Mouse (Mus musculus): Measurements from ENCODE around the gene Faap24. TPM values are rescaled to one million over a fixed set of nuclear protein-coding genes. Genes with fewer than 3 reads are reported as not detected.
A peak's percentile ranks its signal among the peaks of the same experiment; 100 is the strongest.

The Faap24 gene
- 16.9 and 17.8 TPM in 2 replicates for polyA plus RNA-seq (2015; fragmentation: Nextera tagmentation; extraction: Ambion mirVana)

GRCm38 (mm10) chr7:35396542-35397168, at the start of gene Faap24, which contains the start of gene Cep89:
Gene Faap24 (minus strand): TSS chr7:35396836.
Gene Cep89 (plus strand): TSS chr7:35397035.
- Histone ChIP-seq H3K27me3 (ENCODE audit: insufficient read depth, low read length) (no peaks in the 10 kb centered on the region), H3K9ac (replicated peaks; ENCODE audit: low read length) (peak within 1 kb of the TSS; percentile 68), H3K4me1 (ENCODE audit: insufficient read depth, low read length) (peaks cover 17% of the 10 kb centered on the region), H3K36me3 (ENCODE audit: insufficient read depth, low read length) (peaks cover 39% of the 10 kb centered on the region), H3K4me2 (replicated peaks; ENCODE audit: low read depth, low read length) (peak within 1 kb of the TSS; percentile 78), H3K4me3 (ENCODE audit: low read length) (peak within 1 kb of the TSS; percentile 70), H3K27ac (ENCODE audit: low read length) (0 out of 2 replicates have a peak within 1 kb of the TSS, but pooled peaks have one; percentile 39), H3K9me3 (ENCODE audit: low read length) (no peaks in the 10 kb centered on the region)
- under 1% methylated on average over 28 of the region's 28 CpGs for WGBS
- peak; percentile 96 for ATAC-seq (ENCODE audit: low FRiP score, low TSS enrichment)

- Histone ChIP-seq H3K36me3 (ENCODE audit: insufficient read depth, low read length) (peaks cover 61% of the 10 kb centered on the region), H3K4me2 (replicated peaks; ENCODE audit: low read depth, low read length) (no peak overlapping the region), H3K4me1 (ENCODE audit: insufficient read depth, low read length) (no peaks in the 10 kb centered on the region), H3K9ac (replicated peaks; ENCODE audit: low read length) (no peak overlapping the region), H3K27me3 (ENCODE audit: insufficient read depth, low read length) (no peaks in the 10 kb centered on the region), H3K9me3 (ENCODE audit: low read length) (no peaks in the 10 kb centered on the region), H3K27ac (ENCODE audit: low read length) (no peak overlapping the region), H3K4me3 (ENCODE audit: low read length) (no peak overlapping the region)
- ATAC-seq (ENCODE audit: low FRiP score, low TSS enrichment): no peak
- 88% methylated on average over 9 of the region's 9 CpGs for WGBS
Observed at GRCm38 (mm10) chr7:35435266-35435665, 38.6 kb upstream of the Faap24 start.

DNA sequence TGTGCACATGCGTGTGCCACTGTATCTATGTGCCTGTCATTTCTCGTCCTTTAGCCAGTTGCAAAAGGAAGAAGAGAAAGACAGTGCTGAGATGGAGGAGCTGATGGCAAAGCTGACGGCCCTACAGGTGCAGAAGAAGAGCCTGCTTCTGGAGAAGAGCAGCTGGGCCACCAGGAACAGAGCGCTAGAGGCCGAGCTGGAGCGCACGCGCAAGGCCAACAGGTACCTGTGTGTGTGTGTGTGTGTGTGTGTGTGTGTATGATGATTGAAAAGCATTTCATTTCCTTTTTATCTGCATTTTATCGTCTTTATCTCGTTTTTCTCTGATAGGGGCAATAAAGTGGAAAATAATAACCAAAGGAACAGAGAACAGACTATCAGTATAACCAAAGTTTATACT, 31.5 kb upstream of the Faap24 start:
- ATAC-seq (ENCODE audit: low FRiP score, low TSS enrichment): no peak
- H3K9ac ChIP-seq (replicated peaks; ENCODE audit: low read length): no peak overlapping the region
- H3K9me3 ChIP-seq (ENCODE audit: low read length): no peaks in the 10 kb centered on the region
- H3K27ac ChIP-seq (ENCODE audit: low read length): no peak overlapping the region
- H3K36me3 ChIP-seq (ENCODE audit: insufficient read depth, low read length): peaks cover 67% of the 10 kb centered on the region
- H3K4me3 ChIP-seq (ENCODE audit: low read length): no peak overlapping the region
- 96% methylated on average over 10 of the region's 10 CpGs for WGBS
- H3K4me2 ChIP-seq (replicated peaks; ENCODE audit: low read depth, low read length): no peak overlapping the region
- no peaks in the 10 kb centered on the region for H3K27me3 ChIP-seq (ENCODE audit: insufficient read depth, low read length)
- H3K4me1 ChIP-seq (ENCODE audit: insufficient read depth, low read length): no peaks in the 10 kb centered on the region

DNA sequence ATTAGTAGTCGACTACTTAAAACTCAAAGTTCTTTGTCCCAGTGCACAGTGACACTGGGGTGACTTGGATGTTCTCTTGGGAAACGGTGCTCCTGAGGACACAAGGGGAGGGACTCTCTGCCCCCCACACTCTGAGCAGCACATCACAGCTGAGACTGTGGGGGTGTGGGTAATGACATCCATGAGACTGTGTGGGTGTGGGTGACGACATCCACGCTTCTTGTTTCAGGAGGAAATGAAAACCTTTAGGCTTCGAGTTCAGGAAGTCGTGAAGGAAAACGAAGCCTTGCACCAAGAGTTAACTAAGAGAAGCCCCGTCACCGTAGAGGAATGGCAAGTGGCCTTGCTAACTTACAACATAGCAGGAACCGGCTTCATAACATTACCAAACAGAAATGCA, 26.4 kb upstream of the Faap24 start:
- Histone ChIP-seq H3K4me3 (ENCODE audit: low read length) (no peak overlapping the region), H3K9me3 (ENCODE audit: low read length) (no peaks in the 10 kb centered on the region), H3K4me2 (replicated peaks; ENCODE audit: low read depth, low read length) (no peak overlapping the region), H3K36me3 (ENCODE audit: insufficient read depth, low read length) (peaks cover 66% of the 10 kb centered on the region), H3K4me1 (ENCODE audit: insufficient read depth, low read length) (no peaks in the 10 kb centered on the region), H3K9ac (replicated peaks; ENCODE audit: low read length) (no peak overlapping the region), H3K27ac (ENCODE audit: low read length) (no peak overlapping the region), H3K27me3 (ENCODE audit: insufficient read depth, low read length) (no peaks in the 10 kb centered on the region)
- ATAC-seq (ENCODE audit: low FRiP score, low TSS enrichment): no peak
- WGBS: 82% methylated on average over 10 of the region's 10 CpGs

DNA sequence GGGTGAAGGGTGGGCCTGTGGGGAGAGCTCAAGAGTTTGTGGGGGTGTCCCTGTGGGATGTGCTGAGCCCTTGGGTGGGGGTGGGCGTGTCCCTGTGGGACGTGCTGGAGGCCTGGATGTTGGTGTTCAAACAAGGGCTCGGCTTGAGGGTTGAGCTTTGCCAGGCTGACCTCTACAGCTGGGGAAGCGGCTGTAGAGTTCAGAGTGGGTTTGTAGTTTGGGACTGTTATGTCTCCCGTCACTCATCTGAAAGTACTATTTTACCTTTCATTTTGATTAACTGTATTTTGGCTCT, 20.0 kb upstream of the Faap24 start:
- no peaks in the 10 kb centered on the region for H3K9me3 ChIP-seq (ENCODE audit: low read length)
- no peaks in the 10 kb centered on the region for H3K27me3 ChIP-seq (ENCODE audit: insufficient read depth, low read length)
- no peak overlapping the region for H3K9ac ChIP-seq (replicated peaks; ENCODE audit: low read length)
- H3K4me3 ChIP-seq (ENCODE audit: low read length): no peak overlapping the region
- H3K4me1 ChIP-seq (ENCODE audit: insufficient read depth, low read length): no peaks in the 10 kb centered on the region
- H3K36me3 ChIP-seq (ENCODE audit: insufficient read depth, low read length): peaks cover 41% of the 10 kb centered on the region
- WGBS: 85% methylated on average over 5 of the region's 5 CpGs
- ATAC-seq (ENCODE audit: low FRiP score, low TSS enrichment): 0 out of 2 replicates have a peak, but pooled peaks have one; percentile 44
- H3K4me2 ChIP-seq (replicated peaks; ENCODE audit: low read depth, low read length): no peak overlapping the region
- peak overlapping the region; percentile 65 for H3K27ac ChIP-seq (ENCODE audit: low read length)

DNA sequence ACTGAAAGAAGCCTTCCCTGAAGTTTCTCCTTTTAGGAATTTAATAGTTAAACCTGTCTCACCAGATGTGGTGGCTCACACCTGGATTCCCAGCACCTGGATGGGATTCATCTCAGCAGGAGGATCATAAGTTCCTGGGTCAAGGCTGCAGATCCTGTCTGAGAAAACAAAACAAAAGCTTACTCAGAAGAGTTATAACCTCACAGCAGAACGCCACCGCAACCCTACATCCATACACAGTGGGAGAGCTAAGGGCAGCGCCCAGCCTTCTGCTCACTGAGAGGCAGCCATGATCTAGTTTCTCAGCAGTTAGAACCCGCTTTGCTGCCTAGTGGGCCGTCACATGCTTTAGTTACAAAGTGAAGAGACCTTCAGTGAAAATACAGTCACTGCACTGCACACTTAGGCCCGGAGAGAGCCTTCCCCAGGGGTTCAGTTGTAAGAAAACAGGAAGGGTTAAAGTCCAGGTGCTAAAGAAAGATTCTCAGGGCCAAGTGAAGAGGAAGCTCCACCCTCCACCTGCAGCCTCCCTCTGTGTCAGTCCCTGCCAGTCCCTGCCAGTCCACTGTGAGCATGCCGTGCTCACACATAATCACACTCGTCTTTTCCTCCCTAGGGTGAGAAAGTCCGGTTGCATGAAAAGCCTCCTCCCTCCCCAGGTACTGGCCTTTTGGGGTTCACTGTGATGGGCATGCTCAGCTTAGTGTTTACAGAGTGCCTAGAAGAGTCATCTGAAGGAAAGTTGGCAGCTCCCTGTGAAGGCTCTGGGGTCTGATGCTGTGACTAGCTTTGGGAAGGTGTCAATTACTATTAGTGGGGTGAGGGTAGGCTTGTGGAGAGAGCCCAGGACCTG, 19.4 kb upstream of the Faap24 start:
- peak; percentile 84 for ATAC-seq (ENCODE audit: low FRiP score, low TSS enrichment)
- Histone ChIP-seq H3K27ac (ENCODE audit: low read length) (peak overlapping the region; percentile 65), H3K4me3 (ENCODE audit: low read length) (no peak overlapping the region), H3K36me3 (ENCODE audit: insufficient read depth, low read length) (peaks cover 38% of the 10 kb centered on the region), H3K9ac (replicated peaks; ENCODE audit: low read length) (no peak overlapping the region), H3K27me3 (ENCODE audit: insufficient read depth, low read length) (no peaks in the 10 kb centered on the region), H3K4me2 (replicated peaks; ENCODE audit: low read depth, low read length) (no peak overlapping the region), H3K9me3 (ENCODE audit: low read length) (no peaks in the 10 kb centered on the region), H3K4me1 (ENCODE audit: insufficient read depth, low read length) (no peaks in the 10 kb centered on the region)
- WGBS: 55% methylated on average over 9 of the region's 9 CpGs

GRCm38 (mm10) chr7:35415226-35415625, 18.6 kb upstream of the Faap24 start:
- H3K9me3 ChIP-seq (ENCODE audit: low read length): no peaks in the 10 kb centered on the region
- no peaks in the 10 kb centered on the region for H3K27me3 ChIP-seq (ENCODE audit: insufficient read depth, low read length)
- WGBS: 66% methylated on average over 5 of the region's 5 CpGs
- no peak for ATAC-seq (ENCODE audit: low FRiP score, low TSS enrichment)
- peaks cover 38% of the 10 kb centered on the region for H3K36me3 ChIP-seq (ENCODE audit: insufficient read depth, low read length)
- H3K4me2 ChIP-seq (replicated peaks; ENCODE audit: low read depth, low read length): no peak overlapping the region
- H3K9ac ChIP-seq (replicated peaks; ENCODE audit: low read length): no peak overlapping the region
- no peak overlapping the region for H3K4me3 ChIP-seq (ENCODE audit: low read length)
- no peaks in the 10 kb centered on the region for H3K4me1 ChIP-seq (ENCODE audit: insufficient read depth, low read length)
- peak overlapping the region; percentile 56; the same call in 1 of the 2 replicates for H3K27ac ChIP-seq (ENCODE audit: low read length)

GRCm38 (mm10) chr7:35401169-35401568, 4.5 kb upstream of the Faap24 start:
- H3K27me3 ChIP-seq (ENCODE audit: insufficient read depth, low read length): no peaks in the 10 kb centered on the region
- no peak overlapping the region for H3K4me3 ChIP-seq (ENCODE audit: low read length)
- H3K9me3 ChIP-seq (ENCODE audit: low read length): no peaks in the 10 kb centered on the region
- no peak for ATAC-seq (ENCODE audit: low FRiP score, low TSS enrichment)
- no peak overlapping the region for H3K27ac ChIP-seq (ENCODE audit: low read length)
- H3K36me3 ChIP-seq (ENCODE audit: insufficient read depth, low read length): peaks cover 69% of the 10 kb centered on the region
- H3K9ac ChIP-seq (replicated peaks; ENCODE audit: low read length): no peak overlapping the region
- WGBS: 86% methylated on average over 4 of the region's 4 CpGs
- peaks cover 10% of the 10 kb centered on the region for H3K4me1 ChIP-seq (ENCODE audit: insufficient read depth, low read length)
- no peak overlapping the region for H3K4me2 ChIP-seq (replicated peaks; ENCODE audit: low read depth, low read length)

- H3K27ac ChIP-seq (ENCODE audit: low read length): no peak overlapping the region
- no peaks in the 10 kb centered on the region for H3K9me3 ChIP-seq (ENCODE audit: low read length)
- ATAC-seq (ENCODE audit: low FRiP score, low TSS enrichment): peak; percentile 5; the same call in 1 of the 2 replicates
- WGBS: 14% methylated on average over 17 of the region's 17 CpGs
- H3K27me3 ChIP-seq (ENCODE audit: insufficient read depth, low read length): no peaks in the 10 kb centered on the region
- peaks cover 32% of the 10 kb centered on the region for H3K36me3 ChIP-seq (ENCODE audit: insufficient read depth, low read length)
- H3K4me2 ChIP-seq (replicated peaks; ENCODE audit: low read depth, low read length): peak overlapping the region; percentile 58
- H3K4me3 ChIP-seq (ENCODE audit: low read length): peak overlapping the region; percentile 70
- H3K9ac ChIP-seq (replicated peaks; ENCODE audit: low read length): peak overlapping the region; percentile 67
- H3K4me1 ChIP-seq (ENCODE audit: insufficient read depth, low read length): peaks cover 17% of the 10 kb centered on the region
Observed at GRCm38 (mm10) chr7:35395734-35396456, 741 bp downstream of the Faap24 start.

Data from kidney, embryonic 16.5 days (tissue).